Mouse (Mus musculus): ENCODE measurements around the gene Skap1.
A peak's percentile ranks its signal among the peaks of the same experiment; 100 is the strongest.

Gene Skap1

DNA sequence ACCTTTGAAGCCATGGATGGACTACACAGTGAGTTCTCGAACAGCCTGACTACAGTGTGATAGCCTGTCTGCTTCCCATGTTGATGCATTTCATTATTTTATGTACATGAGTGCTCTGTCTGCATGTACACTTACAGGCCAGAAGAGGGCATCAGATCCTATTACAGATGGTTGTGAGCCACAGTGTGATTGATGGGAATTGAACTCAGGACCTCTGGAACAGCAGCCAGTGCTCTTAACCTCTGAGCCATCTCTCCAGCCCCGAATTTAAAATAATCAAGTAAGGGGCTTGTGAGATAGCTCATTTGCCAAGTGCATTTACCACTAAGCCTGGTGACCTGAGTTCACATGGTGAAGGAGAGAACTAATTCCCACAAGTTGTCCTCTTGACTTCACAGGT is 317.0 kb downstream of the Skap1 start:
- peak; percentile 43 for DNase-seq (ENCODE audit: low spot score)

DNA sequence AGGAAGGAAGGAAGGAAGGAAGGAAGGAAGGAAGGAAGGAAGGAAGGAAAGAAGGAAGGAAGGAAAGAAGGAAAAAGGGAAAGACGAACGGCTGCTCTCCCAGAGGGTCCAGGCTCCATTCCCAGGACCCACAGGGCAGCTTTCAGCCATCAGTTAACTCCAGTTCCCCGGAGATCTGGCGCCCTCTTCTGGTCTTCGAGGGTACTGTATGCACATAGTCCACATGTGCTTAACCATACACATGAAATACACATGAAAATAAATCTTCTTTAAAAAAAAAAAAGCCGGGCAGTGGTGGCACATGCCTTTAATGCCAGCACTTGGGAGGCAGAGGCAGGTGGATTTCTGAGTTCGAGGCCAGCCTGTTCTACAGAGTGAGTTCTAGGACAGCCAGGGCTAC is 320.5 kb downstream of the Skap1 start:
- peak; percentile 90 for DNase-seq (ENCODE audit: low spot score)

DNA sequence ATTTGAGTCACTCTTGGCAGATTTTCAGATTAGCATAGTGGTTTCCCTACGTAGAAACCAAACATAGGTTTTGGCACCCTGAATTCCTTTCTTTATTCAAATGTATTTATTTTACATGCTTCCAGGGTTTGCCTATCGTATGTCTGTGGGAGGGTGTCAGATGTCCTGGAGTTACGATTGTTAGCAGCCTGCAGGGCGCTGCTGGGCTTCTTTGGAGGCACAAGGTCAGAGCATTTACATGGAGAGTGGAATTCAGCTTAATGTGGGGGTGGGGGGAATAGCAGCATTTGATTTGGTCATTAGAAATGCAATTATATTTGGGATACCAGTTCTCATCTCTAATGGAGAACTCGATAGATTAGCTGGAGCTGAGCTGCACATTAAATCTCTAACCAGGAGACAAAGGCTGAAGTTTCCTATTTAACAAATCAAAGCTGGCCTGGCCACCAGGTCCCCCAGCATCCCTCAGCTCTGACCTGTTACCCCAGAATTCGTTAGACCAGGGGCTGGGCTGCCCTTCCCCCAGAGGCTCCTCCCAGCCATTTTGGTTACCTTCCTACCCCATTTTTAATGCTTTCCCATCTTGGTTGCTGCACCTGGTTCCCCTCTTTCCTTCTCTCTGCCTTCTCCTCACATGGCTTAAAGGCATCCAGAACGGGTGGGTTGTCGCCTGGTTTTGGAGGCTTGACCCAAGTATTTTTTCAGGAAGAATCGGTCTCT is 322.5 kb downstream of the Skap1 start:
- DNase-seq (ENCODE audit: low spot score), result no peak

DNA sequence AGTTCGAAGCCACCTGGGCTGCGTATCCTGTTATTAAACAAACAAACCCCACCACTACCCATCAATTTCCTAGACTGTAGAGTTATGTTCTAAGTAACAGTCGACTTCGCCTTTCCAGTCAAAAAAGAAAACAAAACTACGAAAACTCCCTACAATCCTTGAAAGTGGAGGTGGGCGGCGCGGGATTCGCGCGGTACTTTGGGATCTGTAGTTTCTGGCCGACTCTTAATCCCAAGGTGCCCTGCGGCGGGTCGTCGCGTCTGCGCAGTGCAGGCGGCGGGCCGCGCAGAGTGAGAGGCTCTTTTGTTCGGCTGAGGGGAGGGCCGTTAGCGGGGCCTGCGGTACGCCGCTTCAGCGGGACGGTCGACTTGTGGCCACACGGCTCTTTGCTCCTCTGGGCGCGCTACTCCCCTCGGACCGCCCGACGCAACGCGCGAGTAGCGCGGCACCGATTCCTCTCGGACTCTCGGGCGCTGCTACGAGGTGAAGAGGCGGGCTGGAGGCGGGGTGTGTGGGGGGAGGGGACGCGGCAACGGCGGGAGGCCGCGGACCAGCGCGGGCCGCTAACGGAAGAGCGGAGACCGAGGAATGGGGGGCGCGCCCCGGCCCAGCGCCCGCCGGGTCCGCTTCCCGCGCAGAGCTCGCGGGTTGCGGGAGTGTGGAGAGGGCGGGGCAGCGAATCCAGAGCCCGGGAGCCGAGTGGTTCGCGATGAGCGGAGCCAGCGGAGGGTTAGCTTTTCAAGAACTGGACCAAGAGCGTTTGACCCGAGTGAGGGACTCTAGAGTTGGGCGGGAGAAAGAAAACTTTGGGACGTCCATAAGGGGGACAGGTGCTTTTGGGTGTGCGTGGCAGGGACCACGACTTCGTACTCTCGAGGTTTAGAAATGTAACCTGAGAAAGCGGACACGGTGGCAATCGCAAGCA is 324.7 kb downstream of the Skap1 start, which contains the start of gene Cbx1:
Gene Cbx1 (plus strand): TSS at position 257 of the 925 bp plus-strand sequence.
- peak; percentile 95 for DNase-seq (ENCODE audit: low spot score)

DNA sequence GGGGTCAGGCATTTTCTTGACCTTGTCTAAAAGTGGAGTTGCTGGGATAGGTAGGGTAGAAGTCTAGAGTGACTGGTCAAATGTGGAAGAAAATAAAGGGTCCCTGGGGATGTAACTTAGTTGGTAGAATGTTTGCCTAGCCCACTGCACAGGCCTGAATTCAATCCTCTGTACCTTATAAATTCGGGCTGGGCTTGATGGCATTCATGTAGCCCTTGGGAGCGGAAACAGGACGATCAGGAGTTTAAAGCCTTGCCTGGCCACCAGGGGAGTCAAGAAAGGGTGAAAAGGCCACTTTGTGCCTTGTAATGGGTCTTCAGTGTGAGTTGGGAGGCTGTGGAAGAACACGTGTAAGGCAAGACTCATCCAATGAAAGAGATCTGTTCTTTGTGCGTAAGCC is 325.6 kb downstream of the Skap1 start:
- DNase-seq (ENCODE audit: low spot score), result peak; percentile 51

DNA sequence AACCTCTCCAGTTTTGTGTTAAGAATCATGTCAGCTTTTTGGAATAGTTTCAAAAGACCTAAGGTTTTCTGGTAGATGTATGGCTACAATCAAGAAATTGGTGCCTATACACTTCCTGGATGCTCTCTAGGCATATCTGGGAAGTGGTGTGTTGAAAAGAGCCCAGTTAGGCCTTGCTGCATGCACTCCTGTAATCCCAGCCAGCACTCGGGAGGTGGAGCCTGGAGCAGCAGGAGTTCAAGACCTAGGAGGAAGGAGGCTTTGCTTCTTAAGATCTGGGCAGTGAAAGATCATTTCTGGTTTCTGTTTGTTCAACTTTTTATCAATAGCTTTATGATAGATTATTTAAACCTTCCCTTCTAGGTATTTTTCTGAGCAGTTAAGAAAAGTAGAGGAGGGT is 326.3 kb downstream of the Skap1 start:
- no peak for DNase-seq (ENCODE audit: low spot score)

DNA sequence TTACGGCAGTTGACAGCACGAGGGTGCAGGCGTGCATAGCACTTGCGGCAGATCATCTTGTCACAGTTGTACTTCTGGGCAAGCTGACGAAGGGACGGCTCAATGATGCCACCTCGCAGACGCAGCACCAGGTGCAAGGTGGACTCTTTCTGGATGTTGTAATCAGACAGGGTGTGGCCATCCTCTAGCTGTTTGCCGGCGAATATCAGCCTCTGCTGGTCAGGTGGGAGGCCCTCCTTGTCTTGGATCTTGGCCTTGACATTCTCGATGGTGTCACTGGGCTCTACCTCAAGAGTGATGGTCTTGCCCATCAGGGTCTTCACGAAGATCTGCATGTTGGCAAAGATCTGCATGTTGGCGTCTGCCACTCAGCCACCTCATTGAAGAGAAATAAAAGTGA is 331.1 kb downstream of the Skap1 start:
- no peak for DNase-seq (ENCODE audit: low spot score)

DNA sequence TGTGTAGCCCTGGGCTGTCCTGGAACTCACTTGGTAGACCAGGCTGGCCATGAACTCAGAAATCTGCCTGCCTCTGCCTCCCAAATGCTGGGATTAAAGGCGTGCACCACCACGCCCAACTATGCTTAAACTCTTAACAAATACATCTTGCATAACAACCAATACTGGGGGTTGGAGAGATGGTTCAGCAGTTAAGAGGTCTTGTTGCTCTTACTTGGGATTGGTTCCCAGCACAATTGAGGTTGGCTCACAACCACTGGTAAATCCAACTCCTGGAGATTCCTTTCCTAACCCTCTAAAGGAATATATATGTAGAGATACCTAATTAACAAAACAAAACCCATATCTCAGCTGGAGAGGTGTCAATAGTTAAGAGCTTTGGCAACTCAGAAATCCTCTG is 331.7 kb downstream of the Skap1 start:
- no peak for DNase-seq (ENCODE audit: low spot score)

DNA sequence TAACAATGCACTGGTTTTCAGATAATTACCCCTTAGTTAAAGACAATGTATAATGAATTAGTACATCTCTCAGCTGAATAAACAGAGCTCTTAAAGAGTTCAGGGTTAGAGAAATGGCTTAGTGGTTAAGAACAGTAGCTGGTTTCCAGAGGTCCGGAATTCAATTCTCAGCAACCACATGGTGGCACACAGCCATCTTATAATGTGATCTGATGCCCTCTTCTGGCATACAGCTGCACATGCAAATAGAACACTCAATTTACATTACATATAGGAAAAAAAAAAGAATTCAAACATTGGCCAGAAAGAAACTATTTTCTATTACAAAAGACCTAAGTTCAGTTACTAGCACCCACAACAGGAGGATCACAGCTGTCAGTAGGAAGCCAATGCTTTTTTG is 332.2 kb downstream of the Skap1 start:
- no peak for DNase-seq (ENCODE audit: low spot score)

DNA sequence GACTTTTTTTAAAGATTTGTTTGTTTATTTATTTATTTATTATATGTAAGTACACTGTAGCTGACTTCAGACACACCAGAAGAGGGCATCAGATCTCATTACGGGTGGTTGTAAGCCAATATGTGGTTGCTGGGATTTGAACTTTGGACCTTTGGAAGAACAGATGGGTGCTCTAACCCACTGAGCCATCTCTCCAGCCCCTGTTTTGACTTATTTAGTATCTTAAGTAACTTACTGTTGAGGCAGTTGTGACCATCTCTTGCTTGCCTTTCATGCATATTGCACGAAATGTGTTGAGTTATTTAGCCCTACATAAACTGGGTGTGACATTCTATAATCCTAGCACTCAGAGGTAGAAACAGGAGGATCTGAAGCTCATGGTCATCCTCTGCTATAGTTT is 335.1 kb downstream of the Skap1 start:
- DNase-seq (ENCODE audit: low spot score), result no peak

DNA sequence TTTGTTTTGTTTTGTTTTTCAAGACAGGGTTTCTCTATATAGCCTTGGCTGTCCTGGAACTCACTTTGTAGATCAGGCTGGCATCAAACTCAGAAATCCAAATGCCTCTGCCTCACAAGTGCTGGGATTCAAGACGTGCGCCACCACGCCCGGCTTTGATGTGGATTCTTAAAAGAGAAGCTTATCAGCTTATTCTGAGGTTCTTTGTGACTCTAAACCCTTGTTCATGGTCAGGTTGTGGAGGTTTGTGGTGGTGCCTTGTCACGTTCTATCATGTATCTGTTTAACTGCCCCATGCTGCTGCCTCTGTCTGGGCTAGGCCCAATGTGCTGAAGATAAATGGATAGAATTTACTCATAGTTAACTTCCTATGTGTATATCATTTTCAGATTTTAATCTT is 341.2 kb downstream of the Skap1 start:
- DNase-seq (ENCODE audit: low spot score), result no peak

DNA sequence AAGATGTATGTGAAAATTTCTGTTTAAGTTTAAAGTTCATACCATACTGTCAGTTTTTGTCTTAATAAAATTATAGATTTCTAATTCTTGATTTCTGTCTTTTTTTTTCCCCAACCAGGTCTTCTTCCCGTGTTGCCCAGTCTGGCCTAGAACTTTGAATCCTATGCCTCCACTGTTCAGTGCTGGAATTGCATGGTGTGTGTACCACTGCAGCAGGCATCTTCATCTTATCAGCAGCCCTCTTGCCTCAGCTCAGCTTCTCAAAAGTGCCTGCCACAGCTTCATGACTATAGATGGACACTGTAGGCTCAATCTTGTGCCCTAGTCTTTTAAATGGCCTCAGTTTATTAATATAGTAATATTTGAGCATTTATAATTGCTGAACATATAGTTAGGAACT is 343.7 kb downstream of the Skap1 start:
- peak; percentile 18 for DNase-seq (ENCODE audit: low spot score)
